Mouse (Mus musculus): ENCODE measurements around the gene Dnah9. TPM values are rescaled to one million over a fixed set of nuclear protein-coding genes. Genes with fewer than 3 reads are reported as not detected.

Dnah9 gene
- polyA plus RNA-seq, 1 experiment from 2014 or later: 2.3 TPM

DNA sequence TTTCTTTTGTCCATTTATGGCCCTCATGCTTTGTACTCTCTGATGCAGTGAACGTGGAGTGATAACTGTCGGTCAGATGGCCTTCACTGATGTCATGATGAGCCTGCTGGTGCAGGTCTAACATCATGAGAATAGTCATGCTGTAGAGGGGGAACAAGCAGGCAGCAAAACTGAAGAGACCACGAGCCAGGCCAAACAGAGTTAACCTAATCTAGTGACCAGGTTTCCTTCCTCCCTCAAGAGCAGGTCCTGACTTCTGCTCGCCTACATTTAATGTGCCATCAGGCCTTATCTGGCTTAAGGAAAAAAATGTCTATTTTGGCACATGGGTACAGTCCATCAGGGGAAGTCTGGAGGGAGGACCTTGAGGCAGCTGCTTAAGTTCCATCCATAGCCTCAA, 259.2 kb downstream of the Dnah9 start:
- no peaks in the 10 kb centered on the region for H3K36me3 ChIP-seq
- no peak overlapping the region for H3K4me2 ChIP-seq (replicated peaks)
- no peaks in the 10 kb centered on the region for H3K4me1 ChIP-seq (replicated peaks)
- H3K27ac ChIP-seq: no peak overlapping the region
- no peak overlapping the region for H3K9ac ChIP-seq (replicated peaks)
- H3K4me3 ChIP-seq (replicated peaks): no peak overlapping the region
- H3K27me3 ChIP-seq: no peaks in the 10 kb centered on the region
- no peak for ATAC-seq
- 80% methylated on average over 4 of the region's 4 CpGs for WGBS
- no peaks in the 10 kb centered on the region for H3K9me3 ChIP-seq

DNA sequence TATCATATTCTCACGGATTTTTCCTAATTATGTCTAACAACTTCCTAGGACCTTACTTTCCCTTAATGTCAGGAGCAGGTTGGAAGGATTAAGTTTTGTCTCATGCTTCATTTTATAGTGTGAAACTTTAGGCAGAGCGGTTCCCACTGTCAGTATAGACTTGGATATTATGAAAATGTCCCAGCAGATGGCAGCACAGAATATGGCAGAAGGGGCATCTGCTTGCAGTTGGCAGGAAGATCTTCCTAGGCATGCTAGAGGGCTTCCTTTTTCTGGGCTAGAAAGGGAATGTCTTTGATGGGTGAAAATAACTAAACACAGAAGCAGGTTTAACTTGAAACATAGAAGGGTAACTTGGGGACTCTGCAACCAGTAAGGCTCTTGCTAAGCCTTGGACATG, 262.9 kb downstream of the Dnah9 start:
- H3K9me3 ChIP-seq: no peaks in the 10 kb centered on the region
- no peaks in the 10 kb centered on the region for H3K27me3 ChIP-seq
- WGBS: 77% methylated on average over 2 of the region's 2 CpGs
- no peak for ATAC-seq
- H3K4me2 ChIP-seq (replicated peaks): no peak overlapping the region
- H3K27ac ChIP-seq: no peak overlapping the region
- no peak overlapping the region for H3K4me3 ChIP-seq (replicated peaks)
- H3K9ac ChIP-seq (replicated peaks): no peak overlapping the region
- no peaks in the 10 kb centered on the region for H3K36me3 ChIP-seq
- H3K4me1 ChIP-seq (replicated peaks): no peaks in the 10 kb centered on the region

DNA sequence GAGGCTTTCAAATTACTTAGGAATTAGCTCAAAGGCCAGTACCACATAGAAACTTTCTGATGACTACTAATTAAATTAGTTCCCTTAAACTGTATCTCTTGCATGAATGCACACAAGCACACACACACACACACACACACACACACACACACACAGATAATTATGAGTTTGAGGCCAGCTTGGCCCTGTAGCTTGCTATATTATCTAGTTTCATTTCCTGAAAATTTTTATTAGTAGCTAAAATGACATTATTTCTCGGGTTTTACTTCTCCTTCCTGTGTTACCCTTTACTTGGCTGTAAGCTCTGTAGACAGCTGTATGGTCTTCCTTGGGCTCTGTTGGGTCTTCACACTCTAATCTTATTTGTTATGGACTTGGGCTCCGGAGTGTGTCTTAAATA, 264.4 kb downstream of the Dnah9 start:
- WGBS: 86% methylated on average over 2 of the region's 2 CpGs
- Histone ChIP-seq H3K9ac (replicated peaks) (no peak overlapping the region), H3K36me3 (no peaks in the 10 kb centered on the region), H3K4me2 (replicated peaks) (no peak overlapping the region), H3K27me3 (no peaks in the 10 kb centered on the region), H3K4me3 (replicated peaks) (no peak overlapping the region), H3K27ac (no peak overlapping the region), H3K9me3 (no peaks in the 10 kb centered on the region), H3K4me1 (replicated peaks) (no peaks in the 10 kb centered on the region)
- no peak for ATAC-seq

DNA sequence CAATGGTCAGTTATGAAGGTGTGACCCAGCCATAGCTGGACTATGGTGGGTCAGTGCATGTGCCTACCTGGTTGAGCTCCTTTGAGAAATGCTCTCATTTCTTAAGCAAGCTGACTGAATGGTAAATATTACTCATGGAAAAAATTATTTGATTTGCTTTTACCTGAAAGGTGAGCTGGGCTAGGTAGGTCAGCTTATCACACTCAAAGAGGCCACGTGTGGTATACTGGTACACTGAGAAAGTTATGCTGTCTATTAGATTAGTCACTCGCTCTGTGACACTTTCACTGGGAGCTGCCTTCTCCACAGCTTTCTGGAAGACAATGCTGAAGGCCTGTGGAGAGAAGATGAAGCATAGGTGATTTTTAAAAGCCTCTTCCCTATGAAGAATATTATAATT, 286.9 kb downstream of the Dnah9 start:
- Histone ChIP-seq H3K27ac (no peak overlapping the region), H3K4me1 (replicated peaks) (no peaks in the 10 kb centered on the region), H3K9ac (replicated peaks) (no peak overlapping the region), H3K4me2 (replicated peaks) (no peak overlapping the region), H3K4me3 (replicated peaks) (no peak overlapping the region), H3K27me3 (no peaks in the 10 kb centered on the region), H3K9me3 (no peaks in the 10 kb centered on the region), H3K36me3 (no peaks in the 10 kb centered on the region)
- 86% methylated on average over 2 of the region's 2 CpGs for WGBS
- no peak for ATAC-seq

DNA sequence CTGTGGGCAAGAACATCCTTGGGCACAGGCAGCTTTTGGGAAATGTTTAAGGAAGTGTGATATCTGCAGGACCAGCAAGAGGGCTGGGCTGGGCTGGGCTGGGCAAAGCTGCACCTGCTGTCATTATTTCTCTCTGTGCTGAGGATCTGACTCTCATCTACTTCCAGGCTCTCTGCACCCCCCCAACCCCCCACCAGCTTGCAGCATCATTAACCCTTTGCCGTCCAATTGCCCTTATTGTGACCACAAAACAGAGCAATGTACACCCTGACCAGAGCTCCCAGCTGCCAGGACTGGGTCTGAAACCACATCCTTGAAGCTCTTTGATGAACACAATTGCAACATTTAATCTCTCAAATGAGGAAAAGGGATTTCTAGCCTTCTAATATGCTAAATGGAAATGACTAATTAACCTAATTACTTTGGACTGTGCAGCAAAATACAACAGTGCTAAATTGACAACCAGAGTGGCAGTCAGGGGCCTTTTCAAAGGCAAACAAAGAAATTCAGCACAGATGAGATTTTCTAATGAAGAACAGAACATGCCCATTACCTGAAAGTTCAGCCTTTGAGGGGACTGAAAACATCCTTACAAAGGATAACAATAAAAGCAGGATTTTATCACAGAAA, 291.1 kb downstream of the Dnah9 start:
- H3K27me3 ChIP-seq: no peaks in the 10 kb centered on the region
- 33% methylated on average over 1 of the region's 1 CpGs for WGBS

DNA sequence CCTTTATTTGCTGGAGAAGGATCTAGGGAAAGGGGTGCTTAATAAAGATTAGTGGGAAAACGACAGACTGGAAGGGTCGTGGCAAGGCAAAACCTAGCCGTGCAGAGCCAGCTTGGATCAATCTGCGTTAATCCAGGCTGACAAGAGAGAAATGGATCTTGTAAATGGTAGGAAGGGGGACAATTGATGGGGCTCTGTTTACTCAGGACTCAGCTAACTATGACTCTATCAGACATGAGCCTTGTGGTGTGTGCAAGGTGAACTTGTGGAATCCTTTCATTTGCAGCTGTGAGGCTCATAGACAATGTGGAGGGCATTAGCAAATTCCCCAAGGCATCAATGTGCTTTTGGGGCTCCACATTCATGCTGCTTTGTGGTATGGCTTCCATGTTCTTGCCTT, 306.9 kb downstream of the Dnah9 start:
- no peaks in the 10 kb centered on the region for H3K4me1 ChIP-seq (replicated peaks)
- ATAC-seq: no peak
- H3K9ac ChIP-seq (replicated peaks): no peak overlapping the region
- no peak overlapping the region for H3K27ac ChIP-seq
- no peak overlapping the region for H3K4me3 ChIP-seq (replicated peaks)
- H3K36me3 ChIP-seq: no peaks in the 10 kb centered on the region
- H3K27me3 ChIP-seq: no peaks in the 10 kb centered on the region
- no peaks in the 10 kb centered on the region for H3K9me3 ChIP-seq
- 20% methylated on average over 4 of the region's 4 CpGs for WGBS
- H3K4me2 ChIP-seq (replicated peaks): no peak overlapping the region

More for the DNA sequence above, 291.1 kb downstream of the Dnah9 start:
- Histone ChIP-seq H3K36me3 (no peaks in the 10 kb centered on the region), H3K4me1 (replicated peaks) (no peaks in the 10 kb centered on the region), H3K9me3 (no peaks in the 10 kb centered on the region), H3K4me3 (replicated peaks) (no peak overlapping the region), H3K9ac (replicated peaks) (no peak overlapping the region), H3K4me2 (replicated peaks) (no peak overlapping the region), H3K27ac (no peak overlapping the region)
- ATAC-seq: no peak

DNA sequence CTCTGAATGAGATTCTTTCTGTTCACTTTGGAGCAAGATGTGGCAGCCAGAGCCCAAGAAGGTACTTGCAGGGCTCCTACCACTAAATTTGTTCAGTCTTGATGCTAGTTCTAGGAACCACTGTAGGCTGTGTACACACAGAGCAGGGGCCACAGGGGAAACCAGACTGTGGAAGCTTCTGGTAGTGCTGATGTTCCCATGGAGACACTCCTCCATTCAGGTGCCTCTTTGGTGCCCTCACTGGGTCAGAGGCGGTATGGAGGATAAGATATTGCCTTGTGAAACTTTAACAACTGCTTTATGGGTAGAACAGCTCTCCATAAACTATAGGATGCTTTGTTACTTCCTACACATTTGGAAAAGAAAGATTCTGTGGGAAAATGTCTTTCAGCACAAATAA, 316.3 kb downstream of the Dnah9 start:
- H3K4me2 ChIP-seq (replicated peaks): no peak overlapping the region
- H3K27ac ChIP-seq: no peak overlapping the region
- no peaks in the 10 kb centered on the region for H3K27me3 ChIP-seq
- ATAC-seq: no peak
- no peaks in the 10 kb centered on the region for H3K4me1 ChIP-seq (replicated peaks)
- H3K9ac ChIP-seq (replicated peaks): no peak overlapping the region
- no peak overlapping the region for H3K4me3 ChIP-seq (replicated peaks)
- no peaks in the 10 kb centered on the region for H3K36me3 ChIP-seq
- WGBS: 15% methylated on average over 1 of the region's 1 CpGs
- no peaks in the 10 kb centered on the region for H3K9me3 ChIP-seq

DNA sequence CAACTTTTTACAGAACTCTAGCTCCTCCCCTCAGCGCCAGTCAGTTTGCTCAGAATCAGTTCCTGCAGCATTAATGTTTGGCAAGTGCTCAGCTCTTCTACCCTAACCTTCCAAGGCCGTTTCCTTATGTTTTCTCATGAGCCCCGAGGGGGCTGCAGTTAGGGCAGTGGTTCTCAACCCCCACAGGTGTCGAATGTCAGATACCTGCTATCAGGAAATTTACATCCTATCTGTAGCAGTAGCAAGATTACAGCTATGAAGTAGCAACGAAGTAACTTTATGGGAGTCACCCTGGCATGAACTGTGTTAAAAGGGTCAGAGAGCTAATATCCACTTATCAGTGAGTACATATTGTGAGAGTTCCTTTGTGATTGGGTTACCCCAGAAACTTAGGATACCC, 321.9 kb downstream of the Dnah9 start:
- Histone ChIP-seq H3K4me3 (replicated peaks) (no peak overlapping the region), H3K4me1 (replicated peaks) (no peaks in the 10 kb centered on the region), H3K9me3 (no peaks in the 10 kb centered on the region), H3K36me3 (no peaks in the 10 kb centered on the region), H3K27me3 (no peaks in the 10 kb centered on the region), H3K27ac (no peak overlapping the region), H3K9ac (replicated peaks) (no peak overlapping the region), H3K4me2 (replicated peaks) (no peak overlapping the region)
- ATAC-seq: no peak
- WGBS: 85% methylated on average over 5 of the region's 5 CpGs

DNA sequence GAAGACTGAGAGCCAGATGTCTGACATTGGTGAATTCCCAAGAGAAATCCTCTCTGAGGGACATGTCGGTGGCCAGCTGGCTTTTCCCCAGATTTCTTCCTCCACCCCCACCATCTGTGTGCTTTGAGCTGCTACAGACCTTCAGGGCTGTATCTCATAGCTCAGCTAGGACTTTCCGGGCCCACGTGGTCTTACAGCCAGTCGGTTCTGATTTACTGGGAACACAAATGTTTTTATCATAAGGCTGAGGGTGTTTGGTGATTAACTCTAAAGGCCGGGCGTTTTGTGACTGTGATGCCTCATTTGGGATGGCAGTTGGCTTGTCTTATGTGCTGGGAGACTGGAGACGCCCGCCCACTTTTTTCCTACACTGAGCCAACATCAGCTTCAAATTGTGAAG, 329.4 kb downstream of the Dnah9 start:
- Histone ChIP-seq H3K9ac (replicated peaks) (no peak overlapping the region), H3K4me1 (replicated peaks) (no peaks in the 10 kb centered on the region), H3K27me3 (no peaks in the 10 kb centered on the region), H3K36me3 (no peaks in the 10 kb centered on the region), H3K4me3 (replicated peaks) (no peak overlapping the region), H3K9me3 (no peaks in the 10 kb centered on the region), H3K27ac (no peak overlapping the region), H3K4me2 (replicated peaks) (no peak overlapping the region)
- ATAC-seq: no peak
- 82% methylated on average over 8 of the region's 8 CpGs for WGBS

DNA sequence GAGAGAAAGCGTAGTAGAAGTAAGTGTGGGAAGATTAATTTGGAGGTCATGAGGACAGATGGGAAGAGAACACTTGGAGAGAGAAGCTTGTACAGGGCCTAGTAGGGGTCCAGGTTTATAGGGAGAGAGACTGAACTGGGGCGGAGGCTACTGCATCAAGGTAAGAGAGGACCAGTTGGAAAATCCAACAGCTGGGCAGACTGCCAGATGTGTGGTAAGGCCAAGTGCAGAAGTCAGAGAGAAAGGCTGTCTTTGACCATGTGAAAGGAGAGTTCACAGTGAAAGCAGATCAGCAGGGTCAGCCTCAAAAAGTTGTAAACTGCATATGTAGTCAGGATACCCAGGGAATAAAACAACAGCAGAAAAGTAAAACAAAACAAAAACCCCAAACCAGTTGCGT, 343.8 kb downstream of the Dnah9 start:
- Histone ChIP-seq H3K4me2 (replicated peaks) (no peak overlapping the region), H3K36me3 (peaks cover 54% of the 10 kb centered on the region), H3K4me1 (replicated peaks) (no peaks in the 10 kb centered on the region), H3K27me3 (no peaks in the 10 kb centered on the region), H3K27ac (no peak overlapping the region), H3K4me3 (replicated peaks) (no peak overlapping the region), H3K9me3 (no peaks in the 10 kb centered on the region), H3K9ac (replicated peaks) (no peak overlapping the region)
- no peak for ATAC-seq
- 95% methylated on average over 3 of the region's 3 CpGs for WGBS

DNA sequence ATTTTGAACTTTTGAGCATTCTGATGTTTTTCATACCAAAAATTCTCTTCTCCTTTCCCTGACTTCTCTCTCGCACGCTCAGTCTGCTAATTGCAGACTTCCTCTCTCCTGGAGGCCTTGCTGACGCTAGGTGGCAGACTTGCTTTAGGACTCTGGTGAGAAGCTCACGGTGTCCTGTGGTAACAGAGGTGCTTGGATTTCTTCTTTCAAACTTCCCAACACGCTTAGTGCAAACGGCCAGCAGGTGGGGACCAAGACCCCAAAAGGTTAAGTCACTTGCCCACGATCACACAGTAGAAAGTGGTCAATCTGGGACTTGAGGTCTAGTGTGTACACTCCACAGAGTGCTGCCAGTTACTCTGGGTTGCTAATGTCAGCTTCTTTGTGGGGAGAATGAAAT, 347.5 kb downstream of the Dnah9 start:
- no peak overlapping the region for H3K4me2 ChIP-seq (replicated peaks)
- no peak overlapping the region for H3K27ac ChIP-seq
- H3K36me3 ChIP-seq: peaks cover 53% of the 10 kb centered on the region
- H3K4me1 ChIP-seq (replicated peaks): peaks cover 2% of the 10 kb centered on the region; the same call in 1 of the 2 replicates
- no peak overlapping the region for H3K4me3 ChIP-seq (replicated peaks)
- no peaks in the 10 kb centered on the region for H3K27me3 ChIP-seq
- H3K9me3 ChIP-seq: no peaks in the 10 kb centered on the region
- 11% methylated on average over 7 of the region's 7 CpGs for WGBS
- H3K9ac ChIP-seq (replicated peaks): no peak overlapping the region
- ATAC-seq: peak; percentile 78

DNA sequence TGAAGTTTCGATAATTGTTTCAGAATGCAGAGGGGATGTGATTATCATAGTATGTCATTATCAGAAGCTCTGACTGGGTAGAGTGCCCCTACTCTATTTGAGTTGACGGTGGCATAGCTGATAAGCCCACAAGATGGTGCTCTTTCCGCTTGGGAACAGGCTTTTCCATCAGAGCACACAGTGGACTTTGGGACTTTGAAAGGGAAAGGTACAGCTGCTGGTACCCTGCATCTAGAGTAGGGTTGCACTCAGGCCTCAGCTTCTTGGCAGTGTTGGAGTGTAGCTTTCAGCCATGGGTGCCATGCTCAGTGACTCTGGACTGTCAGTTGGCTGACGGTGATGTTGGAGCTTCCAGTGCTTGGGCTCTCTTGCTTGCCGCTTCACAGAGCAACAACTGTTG, 348.1 kb downstream of the Dnah9 start:
- 0 out of 2 replicates have a peak, but pooled peaks have one; percentile 50 for ATAC-seq

DNA sequence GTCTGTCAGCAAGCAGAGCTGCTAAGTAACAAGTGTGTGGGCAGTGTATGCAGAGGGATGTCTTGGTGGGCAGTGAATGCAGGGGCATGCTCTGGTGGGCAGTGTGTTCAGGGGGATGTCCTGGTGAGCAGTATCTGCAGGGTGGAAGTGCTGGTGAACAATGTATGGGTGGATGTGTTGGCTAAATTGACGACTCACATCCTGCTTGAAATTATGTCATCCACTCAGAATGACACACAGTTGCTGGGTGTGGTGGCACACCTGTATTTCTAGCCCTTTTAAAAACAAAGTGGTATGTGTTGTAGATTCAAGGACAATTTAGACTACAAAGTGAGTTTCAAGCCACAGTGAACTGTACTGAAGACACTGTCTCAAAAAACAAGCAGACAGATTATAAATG, 350.2 kb downstream of the Dnah9 start:
- WGBS: 97% methylated on average over 1 of the region's 1 CpGs
- Histone ChIP-seq H3K36me3 (peaks cover 55% of the 10 kb centered on the region), H3K4me2 (replicated peaks) (no peak overlapping the region), H3K27me3 (no peaks in the 10 kb centered on the region), H3K4me1 (replicated peaks) (peaks cover 3% of the 10 kb centered on the region; the same call in 1 of the 2 replicates), H3K9me3 (no peaks in the 10 kb centered on the region), H3K27ac (no peak overlapping the region), H3K9ac (replicated peaks) (no peak overlapping the region), H3K4me3 (replicated peaks) (no peak overlapping the region)
- no peak for ATAC-seq

More for the DNA sequence above, 348.1 kb downstream of the Dnah9 start:
- Histone ChIP-seq H3K36me3 (peaks cover 59% of the 10 kb centered on the region), H3K4me3 (replicated peaks) (no peak overlapping the region), H3K27me3 (no peaks in the 10 kb centered on the region), H3K4me1 (replicated peaks) (peaks cover 3% of the 10 kb centered on the region; the same call in 1 of the 2 replicates), H3K4me2 (replicated peaks) (no peak overlapping the region), H3K27ac (no peak overlapping the region), H3K9ac (replicated peaks) (no peak overlapping the region), H3K9me3 (no peaks in the 10 kb centered on the region)
- 70% methylated on average over 5 of the region's 5 CpGs for WGBS

All from midbrain, embryonic 13.5 days (tissue).